Mouse (Mus musculus) cortical plate, adult 2 months (tissue): Measurements from ENCODE around the gene Sf3b3.
A peak's percentile ranks its signal among the peaks of the same experiment; 100 is the strongest.

Experiments
- CTCF ChIP-seq: fragments of 200-500 bp; IDR thresholded peaks from 2 replicates; pipeline ENCODE4 v1.5.1; 2011; ENCODE audit warnings: mild to moderate bottlenecking, control low read depth, low read length; ENCODE audit not compliant: insufficient read depth; ENCODE audit errors: extremely low read depth
- POLR2A ChIP-seq: fragments of 200-500 bp; IDR thresholded peaks from 2 replicates; pipeline ENCODE4 v1.6.1; 2011; ENCODE audit warnings: mild to moderate bottlenecking, low read length, control low read depth; ENCODE audit not compliant: insufficient read depth; ENCODE audit errors: extremely low read depth

- TF ChIP-seq CTCF (0 out of 2 replicates have a peak, but pooled peaks have one; percentile 9), POLR2A (no peak)
These were observed 84.6 kb downstream of the Sf3b3 start for GRCm38 (mm10) chr8:110761988-110762387.
